Mouse (Mus musculus): ENCODE results near the gene Iah1. TPM values are rescaled to one million over a fixed set of nuclear protein-coding genes. Genes with fewer than 3 reads are reported as not detected.

Gene Iah1
- polyA plus RNA-seq, 1 experiment = 79.5 TPM

DNA sequence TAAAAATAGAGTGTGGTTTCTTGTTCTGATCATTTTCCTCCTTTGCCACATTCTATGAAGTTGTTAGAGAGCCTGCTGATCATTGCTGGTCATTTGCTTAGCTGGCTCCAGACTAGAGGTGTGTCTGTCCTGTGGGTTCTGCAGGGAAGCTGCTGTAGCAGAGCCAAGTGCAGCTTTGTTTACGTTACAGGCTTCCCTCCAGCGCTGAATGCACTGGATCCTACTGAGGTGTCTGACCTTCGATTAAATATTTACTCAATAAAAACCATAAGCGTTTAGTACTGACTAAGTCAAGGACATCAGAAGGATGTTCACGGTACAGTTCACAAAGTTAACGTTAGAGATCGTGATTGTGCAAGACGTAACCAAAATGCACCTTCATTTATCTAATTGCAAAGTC, 14.3 kb upstream of the Iah1 start:
- H3K4me3 ChIP-seq = no peak overlapping the region
- peaks cover 22% of the 10 kb centered on the region for H3K36me3 ChIP-seq (ENCODE audit: control insufficient read depth, insufficient read depth)
- TF ChIP-seq TCF12 (IDR thresholded peaks at IDR 0.05; ENCODE audit: insufficient read depth, poor library complexity, severe bottlenecking) (no peak), USF1 (IDR thresholded peaks at IDR 0.05; ENCODE audit: low read depth) (no peak), E2F4 (IDR thresholded peaks at IDR 0.05; ENCODE audit: insufficient read depth) (no peak), POLR2AphosphoS2 (IDR thresholded peaks at IDR 0.05; ENCODE audit: insufficient read length, low read depth) (no peak), MAX (IDR thresholded peaks at IDR 0.05; ENCODE audit: low read depth) (no peak), MYOD1 (IDR thresholded peaks at IDR 0.05; ENCODE audit: control insufficient read depth in 1 of 3, insufficient read length in 2 of 3, low read depth in 2 of 3) (no peak), MYOG (IDR thresholded peaks at IDR 0.05; ENCODE audit: control insufficient read depth in 1 of 3, insufficient read depth in 1 of 3, insufficient read length in 2 of 3, low read depth in 2 of 3) (no peak), TCF3 (IDR thresholded peaks at IDR 0.05; ENCODE audit: insufficient read length, low read depth) (no peak), REST (IDR thresholded peaks at IDR 0.05; ENCODE audit: insufficient read depth, insufficient read length) (no peak)

DNA sequence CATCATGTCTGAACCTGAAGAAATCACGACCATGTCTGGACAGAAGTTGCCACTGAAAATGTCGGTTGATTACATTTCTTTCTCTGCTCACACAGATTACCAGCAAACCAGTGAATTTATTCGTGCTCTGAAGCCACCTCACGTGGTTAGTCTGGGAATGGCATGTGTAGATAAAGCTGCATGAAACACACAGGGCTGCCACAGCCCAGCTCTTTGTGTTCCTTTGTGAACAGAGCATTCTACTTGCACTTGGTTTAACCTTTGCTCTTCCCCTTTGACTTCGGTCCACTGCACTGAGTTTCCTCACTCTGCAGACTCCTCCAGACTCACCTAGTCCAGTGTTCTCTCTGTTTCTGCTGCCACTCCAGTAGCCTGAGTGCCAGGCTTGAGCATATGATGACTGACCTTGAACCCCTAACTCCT, 13.8 kb upstream of the Iah1 start:
- H3ac ChIP-seq (ENCODE audit: control insufficient read depth, insufficient read length) = no peak overlapping the region
- no peaks in the 10 kb centered on the region for H3K79me2 ChIP-seq (ENCODE audit: control insufficient read depth, insufficient read depth)
- H3K27me3 ChIP-seq (ENCODE audit: control insufficient read depth, insufficient read depth, insufficient read length) = no peaks in the 10 kb centered on the region
- H3K4me2 ChIP-seq (ENCODE audit: low read depth) = no peak overlapping the region
- no peak overlapping the region for H3K4me3 ChIP-seq
- TF ChIP-seq USF1 (IDR thresholded peaks at IDR 0.05; ENCODE audit: low read depth) = no peak
- TF ChIP-seq TCF3 (IDR thresholded peaks at IDR 0.05; ENCODE audit: insufficient read length, low read depth) = no peak
- TF ChIP-seq CEBPB (IDR thresholded peaks at IDR 0.05; ENCODE audit: insufficient read depth, poor library complexity, severe bottlenecking) = no peak
- TF ChIP-seq POLR2A (IDR thresholded peaks at IDR 0.05; ENCODE audit: insufficient read length, low read depth) = no peak
- TF ChIP-seq REST (IDR thresholded peaks at IDR 0.05; ENCODE audit: insufficient read depth, insufficient read length) = no peak
- no peak for TF ChIP-seq TCF12 (IDR thresholded peaks at IDR 0.05; ENCODE audit: insufficient read depth, poor library complexity, severe bottlenecking)
- no peak for TF ChIP-seq MYOD1 (IDR thresholded peaks at IDR 0.05; ENCODE audit: control insufficient read depth in 1 of 3, insufficient read length in 2 of 3, low read depth in 2 of 3)
- TF ChIP-seq E2F4 (IDR thresholded peaks at IDR 0.05; ENCODE audit: insufficient read depth) = no peak
- TF ChIP-seq MAX (IDR thresholded peaks at IDR 0.05; ENCODE audit: low read depth) = no peak
- no peak for TF ChIP-seq MYOG (IDR thresholded peaks at IDR 0.05; ENCODE audit: control insufficient read depth in 1 of 3, insufficient read depth in 1 of 3, insufficient read length in 2 of 3, low read depth in 2 of 3)
- H3K36me3 ChIP-seq (ENCODE audit: control insufficient read depth, insufficient read depth) = peaks cover 21% of the 10 kb centered on the region

More for the DNA sequence above, 14.3 kb upstream of the Iah1 start:
- H3K27me3 ChIP-seq (ENCODE audit: control insufficient read depth, insufficient read depth, insufficient read length) = no peaks in the 10 kb centered on the region
- no peaks in the 10 kb centered on the region for H3K79me2 ChIP-seq (ENCODE audit: control insufficient read depth, insufficient read depth)
- no peak overlapping the region for H3ac ChIP-seq (ENCODE audit: control insufficient read depth, insufficient read length)
- H3K4me2 ChIP-seq (ENCODE audit: low read depth) = no peak overlapping the region

DNA sequence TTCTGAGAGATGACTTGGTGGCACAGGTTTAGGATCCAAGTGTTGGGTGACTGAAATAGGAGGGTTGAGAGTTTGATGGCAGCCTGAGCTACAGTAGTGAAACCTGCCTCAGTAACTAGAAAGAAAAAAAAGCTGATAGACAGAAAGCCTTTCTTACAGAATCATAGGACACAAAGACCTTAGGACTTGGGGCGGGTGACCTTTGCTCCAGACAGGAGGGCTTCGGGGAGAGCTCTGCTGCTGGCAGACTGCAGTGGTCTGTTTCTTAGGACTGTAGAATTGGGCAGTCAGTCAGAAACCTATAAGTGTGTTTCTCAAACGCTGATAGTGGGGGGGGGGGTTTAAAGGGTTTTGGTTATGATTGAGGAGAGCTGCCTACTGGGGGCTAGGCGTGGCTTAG, 10.4 kb upstream of the Iah1 start:
- Histone ChIP-seq H3ac (ENCODE audit: control insufficient read depth, insufficient read length) (no peak overlapping the region), H3K27me3 (ENCODE audit: control insufficient read depth, insufficient read depth, insufficient read length) (no peaks in the 10 kb centered on the region), H3K4me3 (no peak overlapping the region), H3K4me2 (ENCODE audit: low read depth) (no peak overlapping the region), H3K79me2 (ENCODE audit: control insufficient read depth, insufficient read depth) (no peaks in the 10 kb centered on the region), H3K36me3 (ENCODE audit: control insufficient read depth, insufficient read depth) (peaks cover 22% of the 10 kb centered on the region)
- TF ChIP-seq MYOD1 (IDR thresholded peaks at IDR 0.05; ENCODE audit: control insufficient read depth in 1 of 3, insufficient read length in 2 of 3, low read depth in 2 of 3) (no peak), MYOG (IDR thresholded peaks at IDR 0.05; ENCODE audit: control insufficient read depth in 1 of 3, insufficient read depth in 1 of 3, insufficient read length in 2 of 3, low read depth in 2 of 3) (no peak), MAX (IDR thresholded peaks at IDR 0.05; ENCODE audit: low read depth) (no peak), TCF3 (IDR thresholded peaks at IDR 0.05; ENCODE audit: insufficient read length, low read depth) (no peak), POLR2AphosphoS2 (IDR thresholded peaks at IDR 0.05; ENCODE audit: insufficient read length, low read depth) (no peak), REST (IDR thresholded peaks at IDR 0.05; ENCODE audit: insufficient read depth, insufficient read length) (no peak), POLR2A (IDR thresholded peaks at IDR 0.05; ENCODE audit: insufficient read length, low read depth) (no peak), CEBPB (IDR thresholded peaks at IDR 0.05; ENCODE audit: insufficient read depth, poor library complexity, severe bottlenecking) (no peak), SRF (IDR thresholded peaks at IDR 0.05; ENCODE audit: control insufficient read depth, insufficient read length, low read depth) (no peak), USF1 (IDR thresholded peaks at IDR 0.05; ENCODE audit: low read depth) (no peak), TCF12 (IDR thresholded peaks at IDR 0.05; ENCODE audit: insufficient read depth, poor library complexity, severe bottlenecking) (no peak), E2F4 (IDR thresholded peaks at IDR 0.05; ENCODE audit: insufficient read depth) (no peak)

DNA sequence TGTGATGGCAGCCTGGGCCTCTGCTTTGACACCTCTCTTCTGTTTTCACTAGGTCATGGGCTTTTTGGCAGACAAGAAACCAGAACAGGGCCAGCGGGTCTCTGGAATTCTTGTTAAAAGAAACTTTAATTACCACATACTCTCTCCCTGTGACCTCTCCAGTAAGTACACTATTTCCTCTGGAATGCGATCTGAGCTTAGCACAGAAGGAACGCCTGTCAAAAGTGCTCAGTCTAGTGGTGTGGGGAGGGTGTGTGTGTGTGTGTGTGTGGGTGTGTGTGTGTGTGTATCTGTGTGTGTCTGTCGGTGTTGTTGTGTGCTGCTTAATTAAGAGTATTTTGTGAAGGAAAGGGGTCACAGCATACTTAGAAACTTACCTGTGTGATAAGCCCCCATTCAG, 9.5 kb upstream of the Iah1 start:
- TF ChIP-seq MYOD1 (IDR thresholded peaks at IDR 0.05; ENCODE audit: control insufficient read depth in 1 of 3, insufficient read length in 2 of 3, low read depth in 2 of 3) (no peak), TCF3 (IDR thresholded peaks at IDR 0.05; ENCODE audit: insufficient read length, low read depth) (no peak), CEBPB (IDR thresholded peaks at IDR 0.05; ENCODE audit: insufficient read depth, poor library complexity, severe bottlenecking) (no peak), MYOG (IDR thresholded peaks at IDR 0.05; ENCODE audit: control insufficient read depth in 1 of 3, insufficient read depth in 1 of 3, insufficient read length in 2 of 3, low read depth in 2 of 3) (no peak), SRF (IDR thresholded peaks at IDR 0.05; ENCODE audit: control insufficient read depth, insufficient read length, low read depth) (no peak), POLR2AphosphoS2 (IDR thresholded peaks at IDR 0.05; ENCODE audit: insufficient read length, low read depth) (no peak), POLR2A (IDR thresholded peaks at IDR 0.05; ENCODE audit: insufficient read length, low read depth) (no peak), E2F4 (IDR thresholded peaks at IDR 0.05; ENCODE audit: insufficient read depth) (no peak), REST (IDR thresholded peaks at IDR 0.05; ENCODE audit: insufficient read depth, insufficient read length) (no peak), USF1 (IDR thresholded peaks at IDR 0.05; ENCODE audit: low read depth) (no peak), TCF12 (IDR thresholded peaks at IDR 0.05; ENCODE audit: insufficient read depth, poor library complexity, severe bottlenecking) (no peak), MAX (IDR thresholded peaks at IDR 0.05; ENCODE audit: low read depth) (no peak)
- Histone ChIP-seq H3K4me3 (no peak overlapping the region), H3ac (ENCODE audit: control insufficient read depth, insufficient read length) (no peak overlapping the region), H3K4me2 (ENCODE audit: low read depth) (no peak overlapping the region), H3K27me3 (ENCODE audit: control insufficient read depth, insufficient read depth, insufficient read length) (no peaks in the 10 kb centered on the region), H3K36me3 (ENCODE audit: control insufficient read depth, insufficient read depth) (peaks cover 19% of the 10 kb centered on the region), H3K79me2 (ENCODE audit: control insufficient read depth, insufficient read depth) (no peaks in the 10 kb centered on the region)
